Mouse (Mus musculus) G1E-ER4 (cell line): Measurements from ENCODE around the gene Akirin1. TPM values are rescaled to one million over a fixed set of nuclear protein-coding genes. Genes with fewer than 3 reads are reported as not detected.

ENCODE experiments used
- GATA1 ChIP-seq: IDR thresholded peaks from one replicate; pipeline ENCODE4 v1.8.0; 2012; ENCODE audit warnings: low read length, inconsistent platforms
- polyA plus RNA-seq: library from polyadenylated mRNA; stranded (reverse); fragments of >175 nt; gene quantifications from 2 replicates; pipeline ENCODE4 v1.2.3, GENCODE M21; 2012

Gene Akirin1
- polyA plus RNA-seq, 1 experiment, result 281 TPM

DNA sequence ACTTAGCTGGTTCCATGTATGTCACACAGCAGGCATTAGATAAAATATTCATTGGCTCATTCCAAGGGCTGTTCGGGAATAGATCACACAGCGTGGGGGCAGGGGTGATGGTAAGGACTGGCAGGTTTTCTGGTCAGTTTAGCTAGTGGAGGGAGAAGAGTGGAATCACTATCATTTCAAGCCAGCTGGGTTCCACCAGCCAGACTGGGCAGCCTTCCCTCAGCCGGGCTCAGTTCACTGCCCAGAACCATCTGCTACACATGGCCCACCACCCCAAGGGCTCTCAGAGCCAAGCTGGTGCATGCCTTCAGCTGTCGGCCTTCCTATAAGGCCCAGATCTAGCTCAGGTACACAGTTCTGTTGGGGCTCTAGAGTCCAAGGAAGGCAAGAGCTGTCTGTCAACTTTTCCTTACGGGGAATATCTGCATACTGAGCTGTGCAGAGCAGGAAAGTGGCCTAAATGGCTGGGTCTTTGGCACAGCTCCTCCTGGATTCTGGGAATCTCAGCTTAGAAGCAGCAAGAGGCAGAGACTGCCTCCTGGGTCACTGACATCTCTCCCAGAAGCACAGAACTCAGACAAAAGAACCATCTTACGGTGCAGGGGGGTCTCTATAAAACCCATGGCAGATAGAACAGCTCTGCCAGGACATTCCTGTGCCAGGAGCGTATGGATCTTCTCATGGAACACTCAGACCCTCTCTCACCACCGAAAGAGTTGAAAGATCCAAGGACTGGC is 64.5 kb downstream of the Akirin1 start:
- TF ChIP-seq GATA1, result no peak

GRCm38 (mm10) chr4:123685046-123685445 is 65.1 kb downstream of the Akirin1 start:
- TF ChIP-seq GATA1, result no peak

Other genes with a start within 250 kb of the Akirin1 start
- 55.0 and 55.4 TPM in 2 replicates for gene Macf1, start 66.0 kb downstream of the Akirin1 start, polyA plus RNA-seq
- 109 and 129 TPM in 2 replicates for gene Ndufs5, start 32.1 kb downstream of the Akirin1 start, polyA plus RNA-seq
- gene Rhbdl2, start 37.5 kb upstream of the Akirin1 start, polyA plus RNA-seq, result not detected in 2 replicates
- gene 4933427I04Rik, start 109.3 kb upstream of the Akirin1 start, polyA plus RNA-seq, result not detected in 2 replicates
- 11.5 and 44.4 TPM in 2 replicates for gene Mycbp, start 154.5 kb upstream of the Akirin1 start, polyA plus RNA-seq
- gene Rragc, start 167.1 kb upstream of the Akirin1 start, polyA plus RNA-seq, result 25.2 and 31.9 TPM in 2 replicates
- 0.32 TPM in 1 of 2 replicates, not detected in the other for gene 4930535I16Rik, start 167.7 kb upstream of the Akirin1 start, polyA plus RNA-seq